Mouse (Mus musculus) Patski (cell line): ENCODE results near the gene Apoc3. TPM values are rescaled to one million over a fixed set of nuclear protein-coding genes. Genes with fewer than 3 reads are reported as not detected.

ENCODE experiments used
- ATAC-seq: fragments of 100-300 bp; one replicate; pipeline ENCODE4 v1.8.0; 2021
- CTCF ChIA-PET: fragments of 350-600 bp; sonication (Branson Sonifier 250); formaldehyde crosslinking; loops from one replicate; lab custom pipeline; 2022; ENCODE audit warnings: inconsistent platforms; lab: Charles Lee
- POLR2A ChIA-PET: fragments of 350-600 bp; sonication (Branson Sonifier 250); formaldehyde crosslinking; loops from one replicate; lab custom pipeline; 2022; ENCODE audit warnings: antibody characterized with exemption, inconsistent platforms; lab: Charles Lee
- DNase-seq: peaks from one replicate; pipeline ENCODE4 v3.0.0-alpha.2; 2011; ENCODE audit warnings: low read depth, low spot score
- H3K27me3 ChIP-seq: fragments of 371-371 bp; one replicate; pipeline ENCODE4 v1.5.1; 2021
- CTCF ChIP-seq: fragments of 100-300 bp; IDR thresholded peaks from one replicate; pipeline ENCODE4 v1.5.1; 2021
- in situ Hi-C: fragments of 300-500 bp; cut with MboI; formaldehyde crosslinking; loops from 3 replicates; pipeline ENCODE4 v1.11.1; 2018; ENCODE audit warnings: low pct_unique_long_range_greater_than_20kb, mixed read lengths
- polyA plus RNA-seq: library from polyadenylated mRNA; unstranded; gene quantifications from one replicate; pipeline ENCODE4 v1.2.3, GENCODE M21; 2021

Apoc3 gene
- polyA plus RNA-seq, 1 experiment from 2014 or later, result not detected

DNA sequence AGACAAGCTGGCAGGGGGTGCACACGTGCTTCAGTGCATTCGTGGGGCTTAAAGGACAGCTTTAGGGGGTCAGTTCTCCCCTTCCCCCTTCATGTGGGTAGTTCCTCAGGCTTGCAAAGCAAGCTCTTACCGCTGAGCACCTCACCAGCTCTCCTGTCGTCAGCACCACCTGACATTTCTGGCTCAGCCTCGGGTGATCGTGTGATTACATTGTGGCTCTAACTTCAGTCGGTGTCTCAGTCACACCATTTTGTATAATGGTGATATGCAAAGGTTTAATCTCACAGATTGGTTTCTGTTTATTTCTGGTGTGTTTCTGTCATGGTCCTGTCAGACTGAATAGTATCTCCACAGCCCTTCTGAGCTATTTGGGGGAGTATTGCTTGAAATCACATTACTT, 36.5 kb downstream of the Apoc3 start:
- no peak for DNase-seq
- no peak for TF ChIP-seq CTCF
- ATAC-seq, result no peak
- in situ Hi-C loops, result no loop called here
- no peaks in the 10 kb centered on the region for H3K27me3 ChIP-seq
- ChIA-PET POLR2A (no interaction called here), CTCF (interaction anchor here (1.1 to 1.5 kb wide), 2 partner anchors 9 to 31 kb away, joined by 3 to 4 read pairs; no protein-coding TSS in a partner anchor)

DNA sequence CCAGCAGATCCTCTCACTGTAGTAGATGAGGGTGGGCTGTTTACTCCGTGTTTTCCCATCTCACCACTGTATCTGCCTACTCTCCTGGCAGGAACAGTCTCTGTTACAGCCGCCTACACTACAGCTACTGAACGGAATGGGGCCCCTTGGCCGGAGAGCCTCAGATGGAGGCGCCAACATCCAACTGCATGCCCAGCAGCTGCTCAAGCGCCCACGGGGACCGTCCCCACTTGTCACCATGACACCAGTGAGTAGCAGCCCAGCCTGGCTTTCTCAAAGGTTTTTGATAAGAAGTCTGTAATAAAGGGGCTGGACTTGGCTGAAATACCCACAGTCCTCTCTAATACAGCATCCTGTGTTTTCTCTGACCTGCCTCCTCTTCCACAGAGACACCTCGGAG, 37.0 kb downstream of the Apoc3 start:
- ATAC-seq (no peak), DNase-seq (no peak)
- ChIA-PET POLR2A (no interaction called here), CTCF (interaction anchor here (1.1 to 1.5 kb wide), 2 partner anchors 9 to 32 kb away, joined by 3 to 4 read pairs; no protein-coding TSS in a partner anchor)
- no peak for TF ChIP-seq CTCF
- H3K27me3 ChIP-seq, result no peaks in the 10 kb centered on the region
- in situ Hi-C loops, result no loop called here

DNA sequence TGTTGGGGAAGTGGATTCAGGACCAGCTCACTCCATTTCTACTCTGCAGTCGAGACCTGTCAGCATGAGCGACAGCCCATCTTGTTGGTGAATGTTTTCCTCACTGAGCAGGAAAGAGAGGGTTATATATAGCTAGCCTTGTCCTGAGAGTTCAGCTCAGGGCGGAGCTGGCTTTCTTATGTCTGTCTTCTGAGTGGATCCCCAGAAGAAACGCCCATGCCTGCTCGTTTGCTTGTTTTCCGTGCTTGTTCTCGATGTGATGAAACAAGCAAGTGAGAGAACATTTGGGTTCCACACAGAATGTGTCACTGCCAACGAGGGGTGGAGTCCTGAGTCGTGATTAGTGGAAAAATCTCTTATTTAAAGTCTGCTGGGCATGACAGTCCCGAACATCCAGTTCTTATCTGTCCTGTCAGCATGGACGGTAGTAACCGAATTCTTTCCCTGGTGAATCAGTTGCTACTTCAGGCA, 38.7 kb downstream of the Apoc3 start:
- DNase-seq (no peak), ATAC-seq (no peak)
- no peaks in the 10 kb centered on the region for H3K27me3 ChIP-seq
- TF ChIP-seq CTCF, result no peak
- ChIA-PET POLR2A (no interaction called here), CTCF (interaction anchor here (1.4 kb wide), 1 partner anchor 18 kb away, joined by 3 read pairs; no protein-coding TSS in a partner anchor)
- in situ Hi-C loops, result no loop called here

DNA sequence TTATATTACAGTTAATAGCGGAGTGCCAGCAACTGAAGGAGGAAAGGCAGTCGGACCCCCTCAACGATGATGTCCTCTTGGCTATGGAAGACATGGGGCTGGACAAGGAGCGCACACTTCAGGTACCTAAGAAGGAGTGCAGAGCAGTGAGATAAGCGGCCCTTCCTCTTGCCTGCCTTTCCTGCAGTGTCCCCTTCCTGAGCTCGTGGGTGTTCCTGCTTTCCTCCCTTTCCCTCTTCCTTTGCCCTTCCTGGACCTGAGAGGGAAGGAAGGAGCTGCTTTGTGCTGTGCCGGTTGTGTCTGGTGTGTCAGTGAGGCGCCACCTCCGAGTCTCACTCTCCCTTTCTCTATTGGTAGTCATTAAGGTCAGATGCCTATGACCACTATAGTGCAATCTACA, 40.6 kb downstream of the Apoc3 start:
- no peaks in the 10 kb centered on the region for H3K27me3 ChIP-seq
- ChIA-PET POLR2A (no interaction called here), CTCF (no interaction called here)
- DNase-seq (no peak), ATAC-seq (no peak)
- no peak for TF ChIP-seq CTCF
- in situ Hi-C loops, result loop anchor here (5.0 kb wide), 1 partner anchor 188 kb away; no protein-coding TSS in a partner anchor

DNA sequence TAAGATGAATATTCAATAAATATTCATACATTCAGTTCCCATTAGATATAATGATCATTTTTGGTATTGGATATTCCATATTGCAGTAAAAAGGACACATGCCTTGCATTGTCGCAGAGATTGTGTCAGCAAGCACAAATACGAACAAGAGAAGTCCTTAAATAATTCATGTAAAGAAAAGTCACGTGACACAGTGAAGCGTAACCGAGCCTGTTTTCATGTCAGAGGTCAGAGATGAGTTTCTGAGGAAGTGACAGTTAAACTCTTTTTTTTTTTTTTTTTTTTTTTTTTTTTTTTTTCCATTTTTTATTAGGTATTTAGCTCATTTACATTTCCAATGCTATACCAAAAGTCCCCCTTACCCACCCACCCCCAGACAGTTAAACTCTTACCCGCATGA, 42.8 kb downstream of the Apoc3 start:
- in situ Hi-C loops, result loop anchor here (5.0 kb wide), 1 partner anchor 185 kb away; no protein-coding TSS in a partner anchor
- ChIA-PET POLR2A (no interaction called here), CTCF (interaction anchor here (1.3 kb wide), 2 partner anchors 12 to 73 kb away, joined by 3 read pairs; no protein-coding TSS in a partner anchor)

DNA sequence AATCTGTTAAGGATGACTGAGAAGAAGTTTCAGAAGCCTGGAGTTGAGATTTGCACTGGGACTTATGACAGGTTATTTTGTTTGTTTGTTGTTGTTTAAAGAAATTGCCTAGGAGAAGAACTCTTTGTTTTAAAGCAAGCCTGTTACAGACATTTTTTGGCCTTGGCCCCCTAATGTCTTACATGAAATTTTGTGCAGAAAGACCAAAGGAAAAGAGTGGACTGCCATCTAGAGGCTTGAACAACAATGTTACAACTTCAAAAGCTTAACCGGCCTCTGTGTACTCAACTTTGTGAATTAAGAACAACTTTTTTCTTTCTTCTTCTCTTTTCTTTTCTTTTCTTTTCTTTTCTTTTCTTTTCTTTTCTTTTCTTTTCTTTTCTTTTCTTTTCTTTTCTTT, 43.8 kb downstream of the Apoc3 start:
- DNase-seq (no peak), ATAC-seq (no peak)
- in situ Hi-C loops, result loop anchor here (5.0 kb wide), 1 partner anchor 184 kb away; no protein-coding TSS in a partner anchor
- no peaks in the 10 kb centered on the region for H3K27me3 ChIP-seq
- CTCF ChIA-PET, result interaction anchor here (0.7 to 1.6 kb wide), 7 partner anchors 12 to 196 kb away, joined by 3 to 6 read pairs (median 3); no protein-coding TSS in a partner anchor
- TF ChIP-seq CTCF, result no peak
- POLR2A ChIA-PET, result interaction anchor here (0.7 to 0.8 kb wide), 2 partner anchors 171 to 1600 kb away, joined by 4 to 5 read pairs; no protein-coding TSS in a partner anchor

More for the DNA sequence above, 42.8 kb downstream of the Apoc3 start:
- no peak for ATAC-seq
- H3K27me3 ChIP-seq, result no peaks in the 10 kb centered on the region
- no peak for DNase-seq
- no peak for TF ChIP-seq CTCF

DNA sequence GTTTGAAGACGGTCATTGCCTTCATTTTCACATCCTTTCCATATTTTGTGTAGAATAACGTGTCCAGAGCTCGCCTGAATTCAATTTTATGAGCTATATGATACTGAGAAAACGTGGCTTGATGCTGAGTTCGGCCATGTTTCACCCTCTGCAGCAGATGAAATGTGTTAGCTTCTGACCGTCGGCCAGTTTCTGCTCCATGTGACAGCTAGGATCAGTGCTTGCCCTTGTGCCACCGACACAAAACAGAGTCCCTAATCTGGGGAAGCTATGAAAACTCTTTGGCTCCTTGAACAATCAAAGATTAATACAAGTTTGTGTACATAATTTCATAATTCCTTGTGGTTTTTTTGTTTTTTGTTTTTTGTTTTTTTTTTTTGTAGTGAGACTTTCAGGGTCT, 44.2 kb downstream of the Apoc3 start:
- POLR2A ChIA-PET, result interaction anchor here (0.7 to 0.8 kb wide), 2 partner anchors 171 to 1600 kb away, joined by 4 to 5 read pairs; no protein-coding TSS in a partner anchor
- TF ChIP-seq CTCF, result no peak
- in situ Hi-C loops, result loop anchor here (5.0 kb wide), 1 partner anchor 184 kb away; no protein-coding TSS in a partner anchor
- ATAC-seq (no peak), DNase-seq (no peak)
- H3K27me3 ChIP-seq, result no peaks in the 10 kb centered on the region
- CTCF ChIA-PET, result interaction anchor here (0.7 to 1.6 kb wide), 8 partner anchors 9 to 196 kb away, joined by 3 to 6 read pairs (median 3); no protein-coding TSS in a partner anchor

DNA sequence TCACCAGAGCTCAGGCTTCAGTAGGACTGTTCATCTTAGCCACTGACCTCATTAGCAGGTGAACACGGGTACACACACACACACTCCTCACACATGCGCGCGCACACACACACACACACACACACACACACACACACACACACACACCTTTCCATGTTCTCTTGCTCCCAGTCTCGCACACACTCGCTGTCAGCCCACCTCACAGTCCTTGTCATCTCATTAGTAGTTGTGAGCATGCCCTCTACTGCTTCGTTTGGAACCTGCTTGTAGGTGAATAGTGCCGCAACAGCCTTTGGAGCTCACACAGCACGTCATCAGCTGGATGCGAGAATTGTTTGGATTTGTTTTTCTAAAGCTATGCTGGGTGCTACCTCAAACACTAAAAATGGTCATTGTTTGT, 46.1 kb downstream of the Apoc3 start:
- ATAC-seq (no peak), DNase-seq (no peak)
- TF ChIP-seq CTCF, result no peak
- ChIA-PET CTCF (interaction anchor here (0.7 to 1.8 kb wide), 4 partner anchors 27 to 200 kb away, joined by 3 to 6 read pairs (median 5); no protein-coding TSS in a partner anchor), POLR2A (interaction anchor here (1.3 kb wide), 1 partner anchor 206 kb away, joined by 4 read pairs; no protein-coding TSS in a partner anchor)
- in situ Hi-C loops, result no loop called here
- no peaks in the 10 kb centered on the region for H3K27me3 ChIP-seq

DNA sequence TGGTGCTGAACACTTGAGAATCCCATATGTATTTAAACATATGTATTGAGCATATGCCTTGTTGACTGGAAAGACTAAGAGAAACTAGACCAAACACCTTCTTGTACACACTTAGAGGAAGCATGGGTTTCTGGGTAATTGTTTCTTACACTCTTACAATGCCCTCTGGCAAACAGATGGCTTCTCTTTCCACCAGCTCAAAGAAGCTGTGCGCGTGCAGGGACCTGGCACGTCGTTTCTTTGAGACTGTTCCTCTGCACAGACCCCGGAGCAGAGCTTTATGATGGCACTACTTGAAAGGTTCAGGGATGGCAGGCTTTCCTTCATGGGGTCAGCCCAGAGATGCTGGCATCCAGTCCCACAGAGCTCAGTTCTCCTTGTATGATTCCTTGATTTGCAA, 46.5 kb downstream of the Apoc3 start:
- ChIA-PET POLR2A (interaction anchor here (1.3 kb wide), 1 partner anchor 206 kb away, joined by 4 read pairs; no protein-coding TSS in a partner anchor), CTCF (interaction anchor here (0.7 to 1.8 kb wide), 5 partner anchors 27 to 200 kb away, joined by 3 to 6 read pairs (median 5); no protein-coding TSS in a partner anchor)
- no peak for TF ChIP-seq CTCF
- DNase-seq (no peak), ATAC-seq (no peak)
- in situ Hi-C loops, result no loop called here
- H3K27me3 ChIP-seq, result no peaks in the 10 kb centered on the region

DNA sequence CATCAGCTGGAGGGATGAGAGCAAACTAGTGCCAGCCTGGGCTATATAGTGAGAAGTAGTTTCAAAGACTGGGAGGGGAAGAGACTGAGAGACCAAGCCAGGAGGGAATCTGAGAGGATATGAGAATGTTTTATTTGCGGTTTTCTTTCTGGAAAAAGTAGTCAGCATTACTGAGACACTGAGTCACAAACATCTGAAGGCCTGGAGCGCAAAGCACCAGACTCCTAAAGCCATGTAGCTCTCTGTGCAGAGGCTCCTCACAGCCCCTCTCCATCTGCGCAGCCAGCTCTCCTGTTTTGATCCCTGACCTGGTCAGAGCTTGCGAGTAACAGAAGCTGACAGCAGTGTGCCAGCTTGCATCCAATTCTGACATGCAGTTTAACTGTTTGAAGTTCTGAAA, 47.1 kb downstream of the Apoc3 start:
- no peaks in the 10 kb centered on the region for H3K27me3 ChIP-seq
- DNase-seq, result peak; percentile 59
- ATAC-seq, result peak; percentile 79
- in situ Hi-C loops, result no loop called here
- ChIA-PET POLR2A (interaction anchor here (1.2 to 1.3 kb wide), 2 partner anchors 191 to 205 kb away, joined by 3 to 4 read pairs; no protein-coding TSS in a partner anchor), CTCF (interaction anchor here (0.7 to 4.5 kb wide), 6 partner anchors 28 to 199 kb away, joined by 3 to 23 read pairs (median 5); no protein-coding TSS in a partner anchor)
- no peak for TF ChIP-seq CTCF
